Mouse (Mus musculus) kidney, adult 8-10 months (tissue): ENCODE measurements around the gene Gm8922.
"Not testable (repeated sequence)": the region's sequence is repeated elsewhere in the genome, so short reads cannot be mapped to it uniquely, and the experiment has no call there.

Experiments
- DNase-seq, 2 experiments: peaks; one replicate each; pipeline ENCODE4 v3.0.0; 2022

Gene Gm8922

GRCm38 (mm10) chr5:11681659-11682058, at the start of gene Gm8922:
Gm8922 (plus strand) TSS chr5:11681959.
- not testable (repeated sequence) for DNase-seq
